Mouse (Mus musculus) erythroblast, adult 5-6 weeks (primary cell): Measurements from ENCODE around the gene Nr2c2. TPM values are rescaled to one million over a fixed set of nuclear protein-coding genes. Genes with fewer than 3 reads are reported as not detected.
"Not testable (repeated sequence)": the region's sequence is repeated elsewhere in the genome, so short reads cannot be mapped to it uniquely, and the experiment has no call there.

Experiments
- ATAC-seq: replicated peaks from 2 replicates; pipeline ENCODE4 v1.8.0; 2016; ENCODE audit warnings: moderate number of reproducible peaks, mild to moderate bottlenecking, moderate TSS enrichment, inconsistent platforms; ENCODE audit not compliant: poor library complexity, low FRiP score, severe bottlenecking
- total RNA-seq, 2 experiments: library from RNA; stranded (forward) in 1 of 2; stranded (reverse) in 1 of 2; fragments of 150-400 nt in 1 of 2; fragments of 200-764, 138-1000 nt in 1 of 2; gene quantifications; 2 replicates each; pipeline versions ENCODE4 v1.2.3 to v1.2.4; 2015 to 2017; ENCODE audit warnings: low replicate concordance in 2 of 2

Gene Nr2c2
- total RNA-seq (2015; ENCODE audit: low replicate concordance) (15.2 and 17.1 TPM in 2 replicates), total RNA-seq (2017; ENCODE audit: low replicate concordance) (19.3 and 25.2 TPM in 2 replicates)

DNA sequence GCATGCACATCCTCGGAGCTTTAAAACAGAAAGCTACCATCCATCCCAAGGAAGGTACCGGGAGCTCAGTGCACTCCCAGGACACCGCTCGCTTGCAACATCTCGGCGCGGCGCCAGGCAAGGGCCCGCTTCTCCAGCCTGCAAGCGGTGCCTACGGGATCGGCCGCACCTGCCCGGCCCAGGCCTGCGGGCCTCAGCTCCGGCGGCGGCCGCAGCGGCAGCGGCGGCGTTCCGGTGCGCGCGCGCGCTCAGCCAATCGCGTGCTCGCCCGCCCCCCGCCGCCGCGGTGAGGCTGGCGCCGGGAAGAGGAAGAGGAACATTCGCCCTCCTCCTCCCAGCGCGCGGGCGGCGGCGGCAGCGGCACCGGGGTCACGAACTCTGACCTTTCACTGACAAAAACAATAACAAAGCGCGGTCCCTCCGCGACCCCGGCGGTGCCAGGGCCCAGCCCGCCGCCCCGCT, at the start of gene Nr2c2:
Gene Nr2c2, plus strand, starts transcription at position 261 of the 462 bp plus-strand sequence.
- peak; percentile 52 for ATAC-seq

DNA sequence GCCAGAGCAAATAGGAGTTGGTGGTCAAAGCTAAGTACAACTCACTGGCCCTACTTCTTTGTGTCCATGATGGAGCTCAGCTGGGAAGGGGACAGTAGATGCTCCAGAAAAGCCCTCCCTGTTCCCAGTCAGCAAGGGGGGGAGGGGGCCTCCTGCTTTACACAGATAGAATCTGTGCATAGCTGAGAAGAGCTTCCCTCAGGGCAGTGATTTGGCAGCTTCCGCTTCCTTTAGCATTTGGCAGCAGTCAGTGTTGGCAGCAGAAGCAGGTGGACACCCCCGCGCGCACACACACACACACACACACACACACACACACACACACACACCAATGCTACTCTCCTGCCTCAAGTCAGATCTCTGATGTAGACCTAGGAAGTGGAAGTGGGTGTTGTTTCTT, 49.1 kb upstream of the Nr2c2 start:
- no peak for ATAC-seq

DNA sequence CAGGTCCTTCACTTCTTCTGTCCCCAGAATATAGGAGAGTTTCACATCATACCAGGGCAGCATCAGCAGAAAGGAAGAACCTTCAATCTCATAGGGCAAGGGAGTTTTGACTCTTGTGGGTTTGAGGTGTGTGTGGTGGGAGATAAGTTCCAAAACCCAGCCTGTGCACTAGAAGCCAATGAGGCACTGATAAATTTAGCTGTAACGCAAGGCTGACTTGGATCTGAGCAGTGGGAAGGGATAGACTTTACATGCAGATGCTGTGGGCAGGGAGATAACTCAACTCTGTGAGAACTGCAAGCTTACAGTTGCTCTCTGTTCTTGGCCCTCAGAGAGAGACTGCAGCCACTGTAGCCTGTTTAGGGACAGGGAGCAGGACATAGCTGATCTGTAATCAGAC, 48.3 kb upstream of the Nr2c2 start:
- no peak for ATAC-seq

DNA sequence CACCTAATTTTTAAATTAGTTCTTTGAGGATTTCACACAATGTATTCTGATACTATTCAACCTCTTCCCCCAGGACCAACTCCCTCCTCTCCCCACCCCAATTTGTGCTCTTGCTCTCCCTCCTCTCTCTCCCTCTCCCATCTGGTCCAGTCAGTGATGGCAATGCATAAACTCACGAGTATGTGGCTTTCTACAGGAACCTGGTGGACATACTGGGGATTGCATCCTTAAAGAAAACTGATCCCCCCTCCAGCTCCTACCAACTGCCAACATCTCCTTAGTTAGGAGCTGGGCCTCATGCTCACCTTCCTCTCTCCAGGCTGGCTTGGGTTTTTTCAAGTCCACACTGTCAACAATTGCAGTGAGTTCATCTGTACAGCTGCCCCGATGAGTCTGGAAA, 33.4 kb upstream of the Nr2c2 start:
- no peak for ATAC-seq

DNA sequence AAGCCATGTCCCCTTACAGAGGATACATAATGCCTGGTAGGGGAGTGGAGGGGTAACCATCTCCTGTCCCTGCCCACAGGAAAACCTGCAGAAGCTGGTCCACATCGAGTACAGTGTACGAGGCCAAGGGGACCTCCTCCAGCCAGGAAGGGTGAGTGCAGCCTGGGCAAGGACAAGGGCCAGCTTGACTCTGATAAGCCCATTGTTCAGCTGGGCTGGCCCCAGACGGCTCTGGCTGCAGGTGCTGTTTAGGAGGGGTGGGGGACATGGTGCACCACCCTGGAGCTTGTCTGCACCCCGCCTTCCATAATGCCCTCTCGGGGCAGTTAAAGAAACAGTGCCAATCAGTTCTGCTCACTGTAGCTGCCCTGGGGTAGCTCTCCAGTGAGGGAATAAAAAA, 29.5 kb upstream of the Nr2c2 start:
- ATAC-seq, result no peak

DNA sequence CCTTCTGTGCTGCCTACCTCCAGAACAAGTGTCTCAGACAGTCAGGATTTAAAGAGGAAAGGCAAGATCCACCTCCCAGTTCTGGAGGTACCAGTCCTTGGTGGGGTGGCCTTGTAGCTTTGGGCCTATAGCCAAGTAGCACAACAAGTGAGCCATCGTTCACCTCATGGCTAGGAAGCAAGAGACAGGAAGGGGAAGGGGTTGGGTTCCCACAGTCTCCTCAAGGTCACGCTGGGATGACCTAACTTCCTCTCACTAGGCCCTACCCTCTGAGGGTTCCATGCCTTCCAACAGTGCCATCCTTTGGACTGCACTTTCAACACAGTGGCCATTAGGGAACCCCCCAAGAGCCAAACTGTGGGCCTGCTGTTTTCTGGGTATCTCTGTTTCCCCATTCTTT, 27.7 kb upstream of the Nr2c2 start:
- no peak for ATAC-seq

DNA sequence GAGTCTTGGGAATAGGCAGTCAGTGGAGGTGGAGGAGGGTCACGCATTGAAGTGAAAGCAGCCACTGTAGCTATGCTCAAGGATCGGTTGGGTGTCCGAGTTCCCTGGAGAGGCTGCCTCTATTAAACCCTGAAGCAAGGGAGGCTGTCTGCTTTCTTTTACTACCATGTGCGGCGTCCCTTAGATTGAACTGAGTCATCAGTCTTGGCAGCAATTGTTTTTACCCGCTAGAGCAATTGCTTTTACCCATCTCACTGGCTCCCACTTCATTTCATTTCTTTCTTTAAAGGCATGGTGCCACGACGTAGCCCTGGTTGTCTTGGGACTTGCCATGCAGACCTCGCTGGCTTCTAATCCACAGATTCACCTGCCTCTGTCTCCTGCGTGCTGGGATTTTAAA, 27.1 kb upstream of the Nr2c2 start:
- ATAC-seq, result no peak

DNA sequence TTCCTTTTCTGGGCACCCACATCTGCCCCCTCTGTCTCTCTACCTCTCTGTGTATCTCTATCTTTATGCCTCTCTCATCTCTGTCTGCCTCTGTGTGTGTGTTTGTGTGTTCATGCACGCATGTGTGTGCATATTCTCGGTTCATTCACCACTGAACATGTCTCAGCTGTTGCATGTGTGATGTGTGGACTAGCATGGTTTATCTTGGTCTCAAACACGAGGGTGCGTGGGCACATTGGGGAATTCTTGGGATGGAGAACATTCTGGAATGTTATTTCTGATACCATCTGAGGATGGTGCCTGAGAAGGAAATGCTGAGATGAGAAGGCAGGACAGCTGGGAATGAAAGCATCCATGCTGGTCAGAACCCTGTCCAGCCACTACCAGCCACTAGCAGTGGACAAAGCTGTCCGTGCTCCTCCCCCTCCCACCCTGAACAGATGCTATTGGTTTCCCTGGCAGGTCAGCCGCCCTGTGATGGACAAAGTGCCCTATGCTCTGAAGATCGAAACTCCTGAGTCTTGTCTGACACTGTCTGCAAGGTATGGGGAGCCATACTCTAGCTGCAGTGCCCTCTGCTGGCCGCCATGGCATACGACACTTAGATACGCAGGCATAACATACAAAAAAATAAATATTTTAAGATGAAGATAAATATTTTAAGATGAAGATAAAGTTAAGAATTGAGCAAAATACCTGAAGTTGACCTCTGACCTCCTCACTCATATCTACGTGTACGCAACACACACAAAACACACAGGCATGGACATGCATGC, 25.3 kb upstream of the Nr2c2 start:
- ATAC-seq, result peak; percentile 51; the same call in 1 of the 2 replicates

DNA sequence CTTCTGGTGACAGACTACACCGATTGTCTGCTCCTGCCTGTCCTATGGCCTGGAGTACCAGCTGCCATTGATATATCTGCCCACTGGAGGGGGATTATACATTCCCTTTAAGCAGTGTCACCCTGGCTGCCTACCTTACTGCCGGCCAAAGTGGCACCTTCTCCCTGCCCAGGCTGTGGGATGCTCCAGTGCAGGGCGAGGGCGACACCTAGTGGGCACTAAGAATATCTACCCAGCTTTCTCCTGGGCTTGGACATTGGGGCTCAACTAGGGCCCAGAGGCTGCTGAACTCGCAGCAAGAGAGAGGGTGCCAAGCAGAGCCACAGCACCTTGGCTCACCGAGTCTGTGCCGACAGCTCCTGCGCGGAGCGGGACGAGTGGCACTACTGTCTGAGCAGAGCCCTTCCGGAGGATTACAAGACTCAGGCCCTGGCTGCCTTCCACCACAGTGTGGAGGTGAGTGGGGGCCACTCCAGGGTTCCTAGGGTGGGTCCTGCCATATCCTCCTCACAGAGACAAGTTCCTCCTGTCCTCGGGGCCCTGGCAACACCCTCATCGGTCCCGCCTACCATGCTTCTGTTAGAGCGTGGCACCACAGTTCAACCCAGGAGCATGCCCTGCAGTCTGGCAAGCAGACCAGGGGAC, 23.9 kb upstream of the Nr2c2 start:
- ATAC-seq, result peak; percentile 88

DNA sequence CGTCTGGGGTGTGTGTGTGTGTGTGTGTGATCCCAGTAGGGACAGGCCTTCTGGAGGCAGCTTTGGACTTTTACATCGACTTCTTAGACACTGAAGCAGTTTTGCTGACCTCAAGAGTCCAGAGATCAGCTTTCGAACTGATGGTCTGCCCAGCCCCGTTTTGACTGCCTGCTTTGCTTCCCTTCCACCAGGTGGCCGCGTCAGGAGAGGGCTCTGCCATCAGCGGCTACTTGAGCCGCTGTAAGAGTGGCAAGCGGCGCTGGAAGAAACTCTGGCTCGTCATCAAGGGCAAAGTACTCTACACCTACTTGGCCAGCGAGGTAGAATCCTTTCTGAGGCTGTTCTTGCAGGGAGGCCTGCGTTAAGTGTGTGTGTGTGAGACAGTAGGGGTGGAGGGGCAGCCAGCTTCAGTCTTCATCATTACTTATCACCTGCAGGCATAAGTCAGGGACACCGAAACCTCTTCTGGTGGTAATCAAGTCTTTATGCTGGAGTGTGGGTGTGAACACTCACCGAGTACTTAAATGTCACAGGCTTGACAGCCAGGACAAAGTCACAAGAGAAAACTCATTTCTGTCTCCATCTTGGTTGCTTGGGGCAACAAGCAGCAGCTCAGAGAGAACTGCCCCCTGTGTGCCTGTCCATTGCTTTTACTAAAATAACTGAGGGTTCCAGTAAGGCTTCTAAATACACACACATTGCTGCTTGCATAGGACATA, 19.9 kb upstream of the Nr2c2 start:
- no peak for ATAC-seq

DNA sequence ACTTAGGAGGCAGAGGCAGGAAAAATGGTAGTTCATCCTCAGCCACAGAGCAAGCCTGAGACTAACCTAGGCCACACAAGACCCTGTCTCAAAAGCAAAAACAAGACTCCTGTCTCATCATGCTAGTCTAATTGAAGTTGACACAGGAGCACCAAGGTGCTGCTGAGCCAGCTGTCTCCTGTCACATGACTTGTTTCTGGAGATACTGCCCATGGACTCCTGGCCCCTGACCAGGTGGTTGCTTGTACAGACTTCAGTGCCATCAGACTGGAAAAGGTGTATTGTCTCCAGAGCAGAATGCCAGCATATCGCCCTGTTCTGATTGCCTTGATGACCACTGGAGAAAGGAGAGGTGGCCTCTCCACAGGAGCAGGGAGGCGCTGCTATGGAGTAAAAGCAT, 10.5 kb upstream of the Nr2c2 start:
- ATAC-seq, result no peak

DNA sequence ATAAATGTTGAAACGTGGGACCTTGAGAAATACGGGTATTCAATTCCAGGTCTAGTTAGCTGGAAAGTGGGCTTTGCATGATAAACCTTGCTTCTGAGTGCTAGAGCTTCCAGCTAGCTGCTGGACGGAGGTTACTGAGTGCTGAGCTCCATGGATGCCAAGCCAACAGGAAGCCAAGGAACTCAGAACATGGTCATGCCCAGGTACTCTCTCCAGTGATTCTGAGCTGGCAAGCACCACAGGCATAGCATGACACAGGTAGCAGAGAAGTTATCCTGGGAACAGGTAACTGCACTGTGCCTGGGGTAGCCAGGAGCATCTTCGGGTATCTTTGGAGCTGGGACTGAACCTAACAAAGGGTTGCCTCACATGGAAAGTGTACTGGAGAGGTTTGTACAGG, 8.4 kb upstream of the Nr2c2 start:
- no peak for ATAC-seq

DNA sequence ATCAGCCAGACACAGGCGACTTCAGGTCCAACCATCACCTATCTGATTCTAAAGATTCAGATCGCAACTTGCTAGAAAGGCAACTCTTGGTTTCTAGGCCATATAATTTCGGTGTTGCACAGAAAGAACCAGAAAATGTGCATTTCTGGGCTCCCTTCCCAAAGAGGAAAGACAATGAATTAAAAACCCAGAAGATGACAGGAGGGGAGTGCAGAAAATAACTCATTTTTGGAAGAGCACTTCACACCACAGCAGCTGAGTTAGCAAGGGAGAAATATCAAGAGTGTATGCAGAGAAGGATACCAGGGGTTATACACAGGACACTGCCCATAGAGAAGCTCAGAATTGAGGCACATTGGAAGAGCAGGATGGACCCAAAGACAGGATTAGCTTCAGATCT, 6.3 kb upstream of the Nr2c2 start:
- ATAC-seq, result no peak

DNA sequence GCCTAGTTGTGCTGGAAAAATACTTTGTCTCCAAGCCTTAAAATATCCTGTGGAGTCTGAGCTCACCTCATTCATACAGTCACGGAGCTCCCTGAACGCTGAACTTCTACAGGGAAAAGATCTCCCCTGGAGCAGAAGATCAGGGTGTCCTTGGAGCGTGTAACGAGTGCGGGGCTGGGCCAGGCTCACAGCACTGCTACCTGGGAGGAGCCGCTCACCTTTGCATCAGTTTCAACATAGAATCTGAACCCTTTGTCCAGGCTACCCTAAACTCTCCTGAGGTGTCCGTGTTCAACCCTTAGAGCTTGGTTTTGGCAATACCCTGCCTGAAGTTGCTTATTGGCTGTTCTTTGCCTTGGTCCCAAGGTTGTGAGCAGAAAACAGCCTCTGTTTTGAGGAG, 2.0 kb upstream of the Nr2c2 start:
- ATAC-seq, result not testable (repeated sequence)

DNA sequence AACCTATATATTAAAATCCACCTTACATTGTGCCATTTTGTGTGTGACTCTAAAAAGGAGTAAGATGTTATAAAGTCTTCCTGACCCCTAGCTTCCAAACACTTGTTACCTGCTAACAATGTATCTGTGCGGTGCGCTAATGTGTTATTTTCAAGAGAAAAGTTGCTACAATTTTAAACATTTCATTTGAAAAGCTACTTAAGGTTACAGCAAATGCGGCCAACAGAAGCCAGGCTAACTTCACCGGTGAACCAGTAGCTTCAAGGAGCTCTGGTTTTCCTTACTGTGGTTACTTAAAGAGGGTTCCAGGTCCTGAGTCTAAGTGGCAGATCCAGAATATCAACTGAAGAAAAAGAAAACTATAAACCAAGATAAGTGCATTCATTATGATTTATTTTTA, 1.2 kb upstream of the Nr2c2 start:
- ATAC-seq, result no peak

DNA sequence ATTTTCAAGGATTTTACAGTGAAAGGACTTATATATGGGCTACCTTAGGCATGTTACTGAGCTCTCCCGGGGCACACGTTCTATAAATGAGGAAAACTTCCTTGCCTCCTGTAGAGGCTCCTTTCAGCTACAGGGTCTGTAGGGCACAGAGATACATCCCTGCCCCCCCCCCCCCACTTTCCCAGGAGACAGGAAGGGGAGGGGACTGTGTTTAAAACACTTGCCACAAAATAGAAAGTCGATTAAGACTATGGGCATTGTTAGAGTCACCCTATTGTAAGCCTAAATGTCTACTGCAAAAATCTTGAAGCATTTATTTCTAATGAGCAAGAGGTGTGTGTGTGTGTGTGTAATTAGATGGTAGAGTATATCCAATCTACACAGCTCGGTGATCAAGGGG, 693 bp upstream of the Nr2c2 start:
- ATAC-seq, result no peak

DNA sequence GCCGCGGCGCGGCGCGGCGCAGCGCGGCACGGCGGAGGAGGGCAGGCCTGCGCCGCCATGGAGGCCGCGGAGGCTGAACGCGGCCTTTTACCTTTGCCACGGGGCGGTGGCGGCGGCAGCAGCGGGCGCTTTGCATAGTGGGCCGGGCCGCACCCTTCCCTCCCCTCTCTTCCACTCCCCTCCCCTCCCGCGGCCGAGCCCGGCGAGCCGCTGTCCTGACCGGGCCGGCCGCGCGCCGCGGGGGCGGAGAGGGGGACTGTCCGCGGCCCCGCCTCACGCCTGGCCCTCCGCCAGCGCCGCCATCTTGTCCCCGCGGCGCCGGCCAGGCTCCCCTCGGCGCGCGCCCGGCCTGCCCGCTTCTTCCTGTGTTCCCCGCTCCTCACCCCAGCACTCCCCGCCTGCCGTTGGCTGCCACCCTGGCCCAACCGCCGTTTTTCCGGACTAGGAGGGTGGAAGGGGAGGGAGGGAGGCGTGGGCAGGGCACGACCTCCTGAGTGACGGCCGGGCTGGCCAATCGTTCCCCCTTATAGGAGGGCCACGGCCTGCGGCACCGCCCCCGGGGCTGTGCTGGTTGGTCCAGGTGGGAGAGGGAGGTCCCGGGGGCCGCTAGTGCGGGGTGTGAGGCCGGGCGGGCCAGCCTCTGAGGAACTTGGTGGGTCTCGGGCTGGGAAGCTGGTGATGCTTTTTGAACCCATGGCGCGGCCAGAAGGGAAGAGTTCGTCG, 738 bp downstream of the Nr2c2 start:
- peak; percentile 96 for ATAC-seq

DNA sequence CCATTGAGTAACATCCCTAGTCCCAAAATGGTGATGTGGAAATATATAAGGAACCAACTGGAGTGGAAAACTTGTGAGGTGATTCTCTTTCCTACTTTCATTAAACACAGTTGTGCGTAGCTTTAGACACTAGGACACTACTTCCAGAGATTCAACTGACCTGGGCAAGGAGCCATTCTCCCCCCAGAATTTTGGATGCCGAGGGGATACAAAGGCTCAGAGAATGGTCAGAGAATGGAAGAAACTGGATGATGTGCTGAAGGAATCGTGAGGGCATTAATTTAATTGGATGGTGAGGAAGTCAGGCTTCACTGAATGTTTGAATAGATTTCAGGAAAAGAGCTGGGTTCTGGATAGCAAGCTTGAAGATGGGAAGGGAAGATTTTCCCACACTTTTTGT, 1.5 kb downstream of the Nr2c2 start:
- no peak for ATAC-seq

DNA sequence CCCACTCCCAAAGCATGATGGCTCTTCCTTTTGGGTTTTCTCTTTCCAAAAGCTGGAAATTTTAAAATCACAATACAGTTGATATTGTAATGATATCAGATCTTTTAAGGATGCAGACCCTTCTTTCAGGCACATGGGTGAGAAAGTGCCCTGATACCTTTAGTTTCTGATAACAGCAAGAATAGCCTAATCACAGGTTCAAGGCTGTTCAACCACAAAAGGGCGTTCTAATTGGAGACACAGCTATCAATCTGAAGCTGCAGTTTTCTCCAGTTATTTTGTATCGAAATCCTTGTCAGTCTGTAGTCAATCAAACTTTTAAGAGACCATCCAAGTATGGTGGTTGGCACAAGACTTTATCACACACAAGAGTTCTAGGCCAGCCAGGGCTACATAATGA, 2.7 kb downstream of the Nr2c2 start:
- no peak for ATAC-seq
